Mouse (Mus musculus): Measurements from ENCODE around the gene Ube2h.

Gene Ube2h

GRCm38 (mm10) chr6:30167192-30167591 is 137.1 kb downstream of the Ube2h start:
- no peak for DNase-seq (ENCODE audit: low spot score)

- no peak for DNase-seq (ENCODE audit: low spot score)
These were observed 138.0 kb downstream of the Ube2h start for GRCm38 (mm10) chr6:30166349-30166748.

- peak; percentile 63 for DNase-seq (ENCODE audit: low spot score)
These were observed 142.2 kb downstream of the Ube2h start for GRCm38 (mm10) chr6:30162091-30162490.

- DNase-seq (ENCODE audit: low spot score): no peak
These were observed 142.7 kb downstream of the Ube2h start for GRCm38 (mm10) chr6:30161618-30162017.
